Mouse (Mus musculus) brain, embryonic 14.5 days (tissue): ENCODE data around the gene Zfp831.

Experiments used
- CTCF ChIP-seq: fragments of 200-500 bp; IDR thresholded peaks from 2 replicates; pipeline ENCODE4 v1.5.1; 2012; ENCODE audit warnings: inconsistent platforms, mild to moderate bottlenecking, moderate library complexity, borderline replicate concordance; ENCODE audit not compliant: insufficient read depth, insufficient read length; ENCODE audit errors: extremely low read depth
- POLR2A ChIP-seq: fragments of 200-500 bp; IDR thresholded peaks from 2 replicates; pipeline ENCODE4 v1.6.1; 2012; ENCODE audit warnings: mild to moderate bottlenecking, inconsistent platforms, borderline replicate concordance; ENCODE audit not compliant: poor library complexity, insufficient read depth, insufficient read length, severe bottlenecking; ENCODE audit errors: extremely low read depth

- TF ChIP-seq POLR2A: no peak
- TF ChIP-seq CTCF: no peak
Observed at GRCm38 (mm10) chr2:174605020-174605419, 38.3 kb upstream of the Zfp831 start.
